12 mouse cellular contexts compared by ENCODE assay signal in the genomic region with DNA sequence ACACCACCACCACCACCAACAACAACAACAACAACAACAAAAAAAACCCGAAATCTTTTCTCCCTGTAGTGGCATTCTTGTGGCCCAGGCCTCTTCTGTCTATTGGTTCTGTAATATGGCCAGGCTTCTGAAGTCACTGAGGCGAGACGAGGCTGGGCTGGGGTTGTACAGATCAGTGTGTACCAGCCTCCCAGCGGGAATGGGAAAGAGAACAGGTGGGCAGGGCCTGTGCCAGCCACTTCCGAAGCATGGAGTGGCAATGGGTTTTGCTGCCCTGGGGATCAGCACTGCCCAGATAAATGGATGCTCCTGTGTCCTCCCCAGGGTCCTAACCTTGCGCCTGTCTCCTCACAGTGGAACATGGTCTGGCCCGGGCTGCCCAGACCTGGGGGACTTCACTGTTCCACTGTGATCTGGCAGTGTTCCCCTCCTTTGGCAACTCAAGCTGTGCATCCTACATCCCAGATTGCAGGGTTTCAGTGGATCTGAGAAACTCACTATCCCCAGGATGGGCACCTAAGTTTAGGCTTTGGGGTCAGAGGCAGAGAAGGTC. TPM values are rescaled to one million over a fixed set of nuclear protein-coding genes. Genes with fewer than 3 reads are reported as not detected.
DNase-seq lines count a peak whose midpoint lies in the region; ATAC-seq and TF ChIP-seq lines count a peak whose summit lies in the region.
"Had no signal": no experiment of that assay in that cellular context is flagged by ENCODE, and none has a peak within 500 bp of the region (broad histone marks: within the 10 kb centered on the region; RNA-seq: fewer than 3 reads in every experiment).

No protein-coding gene starts in this region.

- H3K9ac ChIP-seq in midbrain, embryonic 16.5 days (ENCODE audit: low read depth, low read length), result no peak overlapping the region; the same call in 1 of the 2 replicates
- H3K9ac ChIP-seq in kidney, embryonic 16.5 days (replicated peaks; ENCODE audit: low read length), result no peak overlapping the region
- H3K9ac ChIP-seq in forebrain, postnatal 0 days, result no peak overlapping the region

- no peak overlapping the region for H3K4me2 ChIP-seq in midbrain, embryonic 16.5 days (ENCODE audit: low read length)
- H3K4me2 ChIP-seq in kidney, embryonic 16.5 days (replicated peaks; ENCODE audit: low read depth, low read length), result no peak overlapping the region
- no peak overlapping the region for H3K4me2 ChIP-seq in forebrain, postnatal 0 days (ENCODE audit: low read depth)

- H3K4me3 ChIP-seq in midbrain, embryonic 16.5 days (ENCODE audit: low read depth, low read length), result no peak overlapping the region
- no peak overlapping the region for H3K4me3 ChIP-seq in midbrain, embryonic 10.5 days
- H3K4me3 ChIP-seq in kidney, embryonic 16.5 days (ENCODE audit: low read length), result no peak overlapping the region
- H3K4me3 ChIP-seq in forebrain, postnatal 0 days (ENCODE audit: low read depth, low read length), result no peak overlapping the region

- 75% methylated on average over 7 of the region's 7 CpGs for WGBS in midbrain, embryonic 16.5 days
- WGBS in midbrain, embryonic 10.5 days, result 81% methylated on average over 7 of the region's 7 CpGs
- 60% methylated on average over 7 of the region's 7 CpGs for WGBS in kidney, embryonic 16.5 days
- WGBS in forebrain, postnatal 0 days, result 75% methylated on average over 7 of the region's 7 CpGs

- H3K9me3 ChIP-seq in midbrain, embryonic 16.5 days (replicated peaks; ENCODE audit: control insufficient read depth, low read length, poor library complexity, severe bottlenecking), result no peaks in the 10 kb centered on the region
- no peaks in the 10 kb centered on the region for H3K9me3 ChIP-seq in midbrain, embryonic 10.5 days (replicated peaks)
- H3K9me3 ChIP-seq in kidney, embryonic 16.5 days (ENCODE audit: low read length), result no peaks in the 10 kb centered on the region
- H3K9me3 ChIP-seq in forebrain, postnatal 0 days (ENCODE audit: low read length), result no peaks in the 10 kb centered on the region

- DNase-seq in midbrain, embryonic 10.5 days (ENCODE audit: low spot score), result no peak
- DNase-seq in cerebellum, postnatal 10 days, result peak; percentile 67 to 79
- DNase-seq in forebrain, postnatal 0 days, result no peak
- no peak for DNase-seq in right cerebral cortex, postnatal 4 days
- DNase-seq in c-Kit-positive CD71-positive TER-119-positive erythroid progenitor cells, embryonic 14.5 days (ENCODE audit: low spot score), result no peak

- H3K27ac ChIP-seq in midbrain, embryonic 16.5 days (ENCODE audit: low read length), result 0 out of 2 replicates have a peak overlapping the region, but pooled peaks have one; percentile 30
- H3K27ac ChIP-seq in midbrain, embryonic 10.5 days (replicated peaks), result no peak overlapping the region
- H3K27ac ChIP-seq in kidney, embryonic 16.5 days (ENCODE audit: low read length), result no peak overlapping the region
- H3K27ac ChIP-seq in forebrain, postnatal 0 days (ENCODE audit: low read depth, low read length), result no peak overlapping the region

- no peaks in the 10 kb centered on the region for H3K36me3 ChIP-seq in midbrain, embryonic 16.5 days (ENCODE audit: control insufficient read depth, insufficient read depth, low read length)
- no peaks in the 10 kb centered on the region for H3K36me3 ChIP-seq in midbrain, embryonic 10.5 days
- no peaks in the 10 kb centered on the region for H3K36me3 ChIP-seq in kidney, embryonic 16.5 days (ENCODE audit: insufficient read depth, low read length)
- H3K36me3 ChIP-seq in forebrain, postnatal 0 days (ENCODE audit: insufficient read depth), result no peaks in the 10 kb centered on the region

- TF ChIP-seq CTCF in forebrain, postnatal 0 days (IDR thresholded peaks at IDR 0.05; ENCODE audit: low read depth), result no peak

- H3K4me1 ChIP-seq in midbrain, embryonic 16.5 days (ENCODE audit: control insufficient read depth, insufficient read depth, low read length), result no peaks in the 10 kb centered on the region
- H3K4me1 ChIP-seq in midbrain, embryonic 10.5 days, result peaks cover 6% of the 10 kb centered on the region
- peaks cover 5% of the 10 kb centered on the region; the same call in 1 of the 2 replicates for H3K4me1 ChIP-seq in kidney, embryonic 16.5 days (ENCODE audit: insufficient read depth, low read length)
- H3K4me1 ChIP-seq in forebrain, postnatal 0 days (ENCODE audit: insufficient read depth), result no peaks in the 10 kb centered on the region

- H3K27me3 ChIP-seq in midbrain, embryonic 16.5 days (ENCODE audit: control insufficient read depth, insufficient read depth, low read depth, low read length), result no peaks in the 10 kb centered on the region
- H3K27me3 ChIP-seq in midbrain, embryonic 10.5 days (ENCODE audit: low read depth, poor library complexity, severe bottlenecking), result no peaks in the 10 kb centered on the region
- no peaks in the 10 kb centered on the region for H3K27me3 ChIP-seq in kidney, embryonic 16.5 days (ENCODE audit: insufficient read depth, low read length)
- no peaks in the 10 kb centered on the region for H3K27me3 ChIP-seq in forebrain, postnatal 0 days (ENCODE audit: insufficient read depth, low read length)

- peak; percentile 43; the same call in 1 of the 2 replicates for ATAC-seq in midbrain, embryonic 16.5 days
- ATAC-seq in kidney, embryonic 16.5 days (ENCODE audit: low FRiP score, low TSS enrichment), result peak; percentile 84; the same call in 1 of the 2 replicates
- no peak for ATAC-seq in forebrain, postnatal 0 days

RNA-seq across cellular contexts. Expression of gene Spp2, which starts 48.6 kb away (rescaled TPM):
- 0.74 and 1.8 TPM in 2 replicates for polyA plus RNA-seq in midbrain, embryonic 16.5 days (2015; fragmentation: Nextera tagmentation; extraction: Ambion mirVana)
- not detected in 2 replicates for polyA plus RNA-seq in midbrain, embryonic 10.5 days (2016; fragmentation: Nextera tagmentation; extraction: Ambion mirVana)
- 111 and 141 TPM in 2 replicates for polyA plus RNA-seq in kidney, embryonic 16.5 days (2015; fragmentation: Nextera tagmentation; extraction: Ambion mirVana)
- total RNA-seq in forebrain, postnatal 0 days (2014; rRNA removed), result 1.3 TPM in 1 of 2 replicates, not detected in the other
- polyA plus RNA-seq in forebrain, postnatal 0 days (2015; fragmentation: Nextera tagmentation; extraction: Ambion mirVana), result 0.52 and 1.2 TPM in 2 replicates
- total RNA-seq: heart, adult 18-20 months; heart, postnatal 36 days; layer of hippocampus, adult 18-20 months; left cerebral cortex, postnatal 14 days had no signal
- polyA plus RNA-seq: neural tube, embryonic 11.5 days had no signal

Comparison
In these comparisons a context has a peak if more than half of its experiments do, and no peak if none do; other contexts are left out.
1. DNase-seq: peak in cerebellum, postnatal 10 days (2 of 2); none in midbrain, embryonic 10.5 days (single experiment), forebrain, postnatal 0 days (single experiment), right cerebral cortex, postnatal 4 days (single experiment) and c-Kit-positive CD71-positive TER-119-positive erythroid progenitor cells, embryonic 14.5 days (single experiment).
2. RNA of gene Spp2, which starts 48.6 kb away (polyA plus RNA-seq): 111 to 141 TPM in kidney, embryonic 16.5 days; 0.52 to 1.2 TPM in forebrain, postnatal 0 days, 0.74 to 1.8 TPM in midbrain, embryonic 16.5 days and not detected in midbrain, embryonic 10.5 days; every median in the first group is over 10 times any median in the second.